Mouse (Mus musculus): ENCODE data around the gene Clec11a. TPM values are rescaled to one million over a fixed set of nuclear protein-coding genes. Genes with fewer than 3 reads are reported as not detected.

Gene Clec11a
- polyA plus RNA-seq (2012; fragmentation: generic; extraction: Trizol): 1 to 10 TPM in 1 of 2 experiments, under 1 TPM in 1; 0.39 to 2.5 TPM

GRCm38 (mm10) chr7:44306516-44307240 is at the start of gene Clec11a:
Gene Clec11a (minus strand): TSS chr7:44306902.

GRCm38 (mm10) chr7:44309475-44310284 is 3.0 kb upstream of the Clec11a start, which contains the start of gene Shank1:
Gene Shank1 (plus strand): TSS chr7:44310253.

GRCm38 (mm10) chr7:44261147-44261546 is 45.6 kb downstream of the Clec11a start, which contains the start of gene Gm15517:
Gene Gm15517 (plus strand): TSS chr7:44261447.

GRCm38 (mm10) chr7:44257278-44257677 is 49.4 kb downstream of the Clec11a start, which contains the start of gene Acp4:
Gene Acp4 (minus strand): TSS chr7:44257378.

Other genes with a start within 250 kb of the Clec11a start
- not detected for gene Klk1b21, start 204.6 kb downstream of the Clec11a start, polyA plus RNA-seq (2012; fragmentation: generic; extraction: Trizol)
- gene Klk1b22, start 194.2 kb downstream of the Clec11a start, polyA plus RNA-seq (2012; fragmentation: generic; extraction: Trizol): under 1 TPM in 1 of 2 experiments, not detected in 1; 0.44 TPM
- not detected for gene Klk1b16, start 170.1 kb downstream of the Clec11a start, polyA plus RNA-seq (2012; fragmentation: generic; extraction: Trizol)
- gene Klk1b24, start 118.7 kb downstream of the Clec11a start, polyA plus RNA-seq (2012; fragmentation: generic; extraction: Trizol): under 1 TPM in 1 of 2 experiments, not detected in 1; 0.08 TPM
- not detected for gene Klk1b3, start 108.7 kb downstream of the Clec11a start, polyA plus RNA-seq (2012; fragmentation: generic; extraction: Trizol)
- gene Klk1b4, start 99.5 kb downstream of the Clec11a start, polyA plus RNA-seq (2012; fragmentation: generic; extraction: Trizol): not detected
- gene Klk1b5, start 91.0 kb downstream of the Clec11a start, polyA plus RNA-seq (2012; fragmentation: generic; extraction: Trizol): not detected
- not detected for gene Klk1, start 81.5 kb downstream of the Clec11a start, polyA plus RNA-seq (2012; fragmentation: generic; extraction: Trizol)
- not detected for gene Gm36864, start 70.7 kb downstream of the Clec11a start, polyA plus RNA-seq (2012; fragmentation: generic; extraction: Trizol)
- under 1 TPM; 0.89 to 0.97 TPM for gene 1700028J19Rik, start 60.2 kb downstream of the Clec11a start, polyA plus RNA-seq (2012; fragmentation: generic; extraction: Trizol)
- 10 to 100 TPM; 21.2 to 41.3 TPM for gene 2410002F23Rik, start 60.2 kb downstream of the Clec11a start, polyA plus RNA-seq (2012; fragmentation: generic; extraction: Trizol)
- under 1 TPM in 1 of 2 experiments, not detected in 1; 0.04 TPM for gene Acp4, start 49.5 kb downstream of the Clec11a start, polyA plus RNA-seq (2012; fragmentation: generic; extraction: Trizol)
- gene Gm15517, start 45.5 kb downstream of the Clec11a start, polyA plus RNA-seq (2012; fragmentation: generic; extraction: Trizol): not detected
- under 1 TPM in 1 of 2 experiments, not detected in 1; 0.07 TPM for gene Shank1, start 3.4 kb upstream of the Clec11a start, polyA plus RNA-seq (2012; fragmentation: generic; extraction: Trizol)
- under 1 TPM; 0.01 to 0.21 TPM for gene Syt3, start 77.2 kb upstream of the Clec11a start, polyA plus RNA-seq (2012; fragmentation: generic; extraction: Trizol)
- under 1 TPM; 0.04 to 0.28 TPM for gene 1700008O03Rik, start 78.9 kb upstream of the Clec11a start, polyA plus RNA-seq (2012; fragmentation: generic; extraction: Trizol)
- gene Lrrc4b, start 122.1 kb upstream of the Clec11a start, polyA plus RNA-seq (2012; fragmentation: generic; extraction: Trizol): under 1 TPM; 0.01 to 0.22 TPM
- gene Aspdh, start 158.5 kb upstream of the Clec11a start, polyA plus RNA-seq (2012; fragmentation: generic; extraction: Trizol): not detected
- 100 to 1,000 TPM; 107 to 119 TPM for gene Josd2, start 161.1 kb upstream of the Clec11a start, polyA plus RNA-seq (2012; fragmentation: generic; extraction: Trizol)
- 100 to 1,000 TPM in 1 of 2 experiments, 10 to 100 TPM in 1; 94.2 to 161 TPM for gene Emc10, start 189.6 kb upstream of the Clec11a start, polyA plus RNA-seq (2012; fragmentation: generic; extraction: Trizol)
- gene Fam71e1, start 189.7 kb upstream of the Clec11a start, polyA plus RNA-seq (2012; fragmentation: generic; extraction: Trizol): 1 to 10 TPM; 2.9 to 7.9 TPM
- under 1 TPM in 1 of 2 experiments, not detected in 1; 0.07 TPM for gene Mybpc2, start 217.8 kb upstream of the Clec11a start, polyA plus RNA-seq (2012; fragmentation: generic; extraction: Trizol)
- under 1 TPM in 1 of 2 experiments, not detected in 1; 0.83 TPM for gene Spib, start 225.2 kb upstream of the Clec11a start, polyA plus RNA-seq (2012; fragmentation: generic; extraction: Trizol)
- 100 to 1,000 TPM in 1 of 2 experiments, 10 to 100 TPM in 1; 32.0 to 112 TPM for gene Pold1, start 241.9 kb upstream of the Clec11a start, polyA plus RNA-seq (2012; fragmentation: generic; extraction: Trizol)
- gene Nr1h2, start 247.0 kb upstream of the Clec11a start, polyA plus RNA-seq (2012; fragmentation: generic; extraction: Trizol): 100 to 1,000 TPM in 1 of 2 experiments, 10 to 100 TPM in 1; 64.4 to 108 TPM

All from C3H10T1/2 (cell line).